Mouse (Mus musculus) lung, postnatal 0 days (tissue): ENCODE data around the gene Cxcr1. TPM values are rescaled to one million over a fixed set of nuclear protein-coding genes. Genes with fewer than 3 reads are reported as not detected.

ENCODE experiments used
- ATAC-seq: fragments of 200-750 bp; cut with Nextera tagmentation; 2 replicates; pipeline ENCODE4 v1.8.0; 2017; ENCODE audit warnings: moderate library complexity
- DNase-seq: peaks from one replicate; pipeline ENCODE4 v3.0.0-alpha.2; 2016; ENCODE audit warnings: low spot score
- H3K27ac ChIP-seq: fragments of 300-500 bp; sonication (generic); 2 replicates; pipeline ENCODE4 v1.5.1; 2014; ENCODE audit warnings: antibody characterized with exemption, mild to moderate bottlenecking, low read length, mixed read lengths
- H3K27me3 ChIP-seq: fragments of 300-500 bp; sonication (generic); replicated peaks from 2 replicates; pipeline ENCODE4 v1.6.1; 2014; ENCODE audit warnings: low read length, mixed read lengths; ENCODE audit not compliant: insufficient read depth
- H3K36me3 ChIP-seq: fragments of 300-500 bp; sonication (generic); 2 replicates; pipeline ENCODE4 v1.6.1; 2014; ENCODE audit warnings: low read length, mixed read lengths; ENCODE audit not compliant: insufficient read depth
- H3K4me1 ChIP-seq: fragments of 300-500 bp; sonication (generic); 2 replicates; pipeline ENCODE4 v1.6.1; 2014; ENCODE audit warnings: antibody characterized with exemption, low read depth, low read length, mixed read lengths; ENCODE audit not compliant: insufficient read depth
- H3K4me2 ChIP-seq: fragments of 300-500 bp; sonication (generic); replicated peaks from 2 replicates; pipeline ENCODE4 v1.6.1; 2014; ENCODE audit warnings: low read depth, mild to moderate bottlenecking, low read length, moderate library complexity, mixed read lengths
- H3K4me3 ChIP-seq: fragments of 300-500 bp; sonication (generic); 2 replicates; pipeline ENCODE4 v1.5.1; 2014; ENCODE audit warnings: low read depth, low read length
- H3K9ac ChIP-seq: fragments of 300-500 bp; sonication (generic); replicated peaks from 2 replicates; pipeline ENCODE4 v1.6.1; 2014; ENCODE audit warnings: low read depth, mild to moderate bottlenecking
- H3K9me3 ChIP-seq: fragments of 300-500 bp; sonication (generic); 2 replicates; pipeline ENCODE4 v1.6.1; 2016; ENCODE audit warnings: low read length, mixed read lengths
- CTCF ChIP-seq: IDR thresholded peaks from 2 replicates; pipeline ENCODE4 v1.5.1; 2016; ENCODE audit warnings: antibody characterized with exemption, mild to moderate bottlenecking
- EP300 ChIP-seq: IDR thresholded peaks from 2 replicates; pipeline ENCODE4 v1.6.1; 2016; ENCODE audit warnings: antibody characterized with exemption, mild to moderate bottlenecking, control low read depth
- WGBS: fragments of 180-500 bp; shearing (Covaris S2); extraction: QIAGEN DNeasy Blood & Tissue Kit; methylation state at CpG from one replicate; pipeline ENCODE4 v1.1.7; 2014; 5-methylcytosine and 5-hydroxymethylcytosine counted together
- polyA plus RNA-seq: library from polyadenylated mRNA; unstranded; fragments of >200 nt; fragmentation: Nextera tagmentation; extraction: Ambion mirVana; gene quantifications from 2 replicates; pipeline ENCODE4 v1.2.1, GENCODE M21; 2015

Gene Cxcr1
- polyA plus RNA-seq, 1 experiment from 2014 or later: not detected

DNA sequence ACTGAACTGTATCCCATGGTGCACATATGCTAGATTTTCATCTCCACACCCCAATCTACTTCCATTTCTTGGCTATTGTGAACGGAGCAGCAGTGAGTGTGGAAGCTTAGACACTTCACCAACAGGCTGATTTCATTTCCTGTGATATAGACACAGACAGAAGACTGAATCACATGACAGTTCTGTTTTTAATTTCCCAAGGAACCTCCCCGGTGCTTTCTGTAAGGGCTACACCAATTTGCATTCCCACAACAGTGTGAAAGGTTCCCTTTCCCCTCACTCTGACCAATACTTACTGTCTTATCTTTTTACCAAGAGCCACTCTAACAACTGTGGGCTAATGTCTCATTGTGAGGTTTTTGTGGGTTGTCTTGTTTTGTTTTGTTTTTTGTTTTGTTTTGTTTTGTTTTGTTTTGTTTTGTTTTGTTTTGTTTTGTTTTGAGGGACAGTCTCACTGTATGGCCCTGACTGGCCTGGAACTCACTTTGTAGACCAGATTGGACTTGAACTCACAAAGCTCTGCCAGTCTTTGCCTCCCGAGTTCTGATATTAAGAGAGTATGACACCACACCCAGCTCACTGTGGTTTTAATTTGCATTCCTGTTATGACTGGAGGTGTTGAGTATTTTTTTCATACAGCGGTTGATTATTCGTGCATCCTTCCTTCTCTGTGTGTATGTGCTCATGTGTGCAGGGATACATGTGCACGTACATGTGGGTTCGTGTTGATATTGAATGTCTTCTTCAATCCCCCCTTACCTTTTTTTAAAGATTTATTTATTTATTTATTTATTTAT, 6.8 kb upstream of the Cxcr1 start:
- no peak overlapping the region for H3K27ac ChIP-seq

DNA sequence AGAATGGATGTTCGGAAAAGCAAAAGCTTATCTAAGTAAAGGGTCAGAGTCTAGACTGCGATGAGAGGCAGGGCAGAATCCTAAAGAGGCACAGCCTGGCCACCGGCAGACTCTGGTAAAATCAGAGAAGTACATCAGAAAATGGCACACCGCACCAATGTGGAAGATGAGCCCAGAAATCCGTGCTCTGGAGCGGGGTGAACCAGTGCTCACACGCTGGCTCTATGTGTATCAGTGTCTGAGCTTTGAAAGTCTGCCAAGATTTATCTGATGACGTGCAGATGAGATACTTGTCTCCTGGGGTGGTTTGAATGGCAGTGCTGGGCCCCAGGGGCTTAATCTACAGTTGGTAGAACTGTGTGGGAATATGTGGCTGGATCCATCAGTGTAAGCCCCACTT, 4.6 kb upstream of the Cxcr1 start:
- WGBS: 60% methylated on average over 8 of the region's 8 CpGs
- Histone ChIP-seq H3K4me2 (no peak overlapping the region), H3K9ac (no peak overlapping the region), H3K36me3 (no peaks in the 10 kb centered on the region), H3K4me1 (no peaks in the 10 kb centered on the region), H3K9me3 (no peaks in the 10 kb centered on the region), H3K27ac (no peak overlapping the region), H3K4me3 (no peak overlapping the region), H3K27me3 (no peaks in the 10 kb centered on the region)
- TF ChIP-seq CTCF (no peak), EP300 (no peak)
- DNase-seq: no peak
- no peak for ATAC-seq

More for the DNA sequence above, 6.8 kb upstream of the Cxcr1 start:
- H3K9ac ChIP-seq: no peak overlapping the region
- peak; percentile 54 for ATAC-seq
- TF ChIP-seq EP300 (no peak), CTCF (no peak)
- 76% methylated on average over 7 of the region's 7 CpGs for WGBS
- H3K36me3 ChIP-seq: no peaks in the 10 kb centered on the region
- no peak overlapping the region for H3K4me2 ChIP-seq
- no peak overlapping the region for H3K4me3 ChIP-seq
- H3K9me3 ChIP-seq: no peaks in the 10 kb centered on the region
- no peaks in the 10 kb centered on the region for H3K27me3 ChIP-seq
- no peaks in the 10 kb centered on the region for H3K4me1 ChIP-seq
- DNase-seq: no peak

DNA sequence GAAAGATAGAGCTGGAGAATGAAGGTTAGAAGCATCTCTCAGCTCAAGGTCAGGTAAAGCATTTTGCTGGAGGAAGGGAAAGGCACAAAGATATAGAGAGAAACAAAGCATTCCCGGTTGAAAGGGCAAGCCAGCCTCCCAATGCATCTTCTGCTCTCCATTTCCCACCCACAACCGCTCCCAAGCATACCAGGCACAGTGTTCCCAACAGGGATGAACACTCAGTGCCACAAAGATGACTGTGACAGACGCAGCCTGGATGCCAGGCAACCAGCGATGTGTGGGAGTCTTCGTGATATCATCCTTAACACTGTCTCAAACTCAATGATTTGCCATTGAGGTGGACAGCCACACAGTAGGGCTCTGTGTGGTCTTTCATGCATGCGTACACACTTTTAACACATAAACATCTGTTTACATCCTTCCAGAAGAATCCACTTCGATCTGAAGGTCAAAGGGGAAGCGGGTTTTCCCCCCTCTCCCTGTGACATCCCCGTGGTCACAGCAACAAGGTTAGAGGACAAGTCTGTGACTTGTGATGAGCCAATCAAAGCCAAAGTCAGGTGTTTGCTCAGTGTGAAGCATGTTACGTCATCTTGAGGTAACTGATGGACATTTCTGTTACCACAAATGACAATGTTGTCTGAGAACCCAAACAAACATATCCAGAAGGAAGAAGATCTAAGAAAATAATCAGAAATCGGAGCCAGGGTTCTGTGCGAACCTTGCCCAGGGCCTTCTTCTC, 3.5 kb upstream of the Cxcr1 start:
- no peaks in the 10 kb centered on the region for H3K27me3 ChIP-seq
- no peak overlapping the region for H3K4me2 ChIP-seq
- no peak overlapping the region for H3K4me3 ChIP-seq
- no peak overlapping the region for H3K27ac ChIP-seq
- no peaks in the 10 kb centered on the region for H3K4me1 ChIP-seq
- no peak overlapping the region for H3K9ac ChIP-seq
- ATAC-seq: no peak
- DNase-seq: no peak
- H3K9me3 ChIP-seq: no peaks in the 10 kb centered on the region
- WGBS: 70% methylated on average over 12 of the region's 12 CpGs
- H3K36me3 ChIP-seq: no peaks in the 10 kb centered on the region
- TF ChIP-seq CTCF: no peak
- TF ChIP-seq EP300: no peak

DNA sequence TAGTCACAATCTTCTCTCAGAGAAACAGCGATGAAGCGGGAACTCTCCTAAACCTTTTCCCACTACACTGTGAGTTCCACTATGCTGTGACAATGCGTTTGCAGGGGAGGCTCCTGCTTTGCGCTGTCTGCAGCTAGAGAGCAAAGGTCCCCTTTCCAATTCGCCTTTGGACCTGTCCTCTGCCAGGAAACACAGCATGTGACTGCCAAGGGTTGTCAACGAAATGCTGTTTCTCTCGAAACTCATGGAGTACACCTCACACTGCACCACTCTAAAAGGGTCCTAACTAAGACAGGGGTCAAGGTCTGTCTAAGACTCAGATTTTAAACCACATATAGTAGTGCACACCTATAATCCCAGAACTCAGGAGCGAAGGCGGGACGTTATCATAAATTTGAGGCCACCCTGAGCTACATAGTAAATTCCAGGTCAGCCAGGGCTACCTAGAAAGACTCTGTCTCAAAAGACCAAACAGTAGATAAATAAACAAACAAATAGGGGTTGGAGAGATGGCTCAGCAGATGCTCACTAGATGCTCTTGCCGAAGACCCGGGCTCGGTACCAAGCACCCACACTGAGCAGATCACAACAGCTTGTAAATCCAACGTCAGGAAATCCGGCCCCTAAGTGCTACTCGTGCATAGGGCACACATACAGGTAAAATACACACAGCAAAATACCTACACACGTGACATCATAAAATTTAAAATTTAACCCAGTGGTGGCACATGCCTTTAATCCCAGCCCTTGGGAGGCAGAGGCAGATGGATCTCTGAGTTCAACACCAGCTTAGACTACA, 2.4 kb upstream of the Cxcr1 start:
- DNase-seq: no peak
- no peak overlapping the region for H3K9ac ChIP-seq
- H3K27ac ChIP-seq: no peak overlapping the region
- WGBS: 73% methylated on average over 17 of the region's 17 CpGs
- H3K4me3 ChIP-seq: no peak overlapping the region
- no peak for TF ChIP-seq EP300
- no peak for TF ChIP-seq CTCF
- H3K4me1 ChIP-seq: no peaks in the 10 kb centered on the region
- no peaks in the 10 kb centered on the region for H3K36me3 ChIP-seq
- no peak overlapping the region for H3K4me2 ChIP-seq
- no peaks in the 10 kb centered on the region for H3K9me3 ChIP-seq
- no peaks in the 10 kb centered on the region for H3K27me3 ChIP-seq
- no peak for ATAC-seq

DNA sequence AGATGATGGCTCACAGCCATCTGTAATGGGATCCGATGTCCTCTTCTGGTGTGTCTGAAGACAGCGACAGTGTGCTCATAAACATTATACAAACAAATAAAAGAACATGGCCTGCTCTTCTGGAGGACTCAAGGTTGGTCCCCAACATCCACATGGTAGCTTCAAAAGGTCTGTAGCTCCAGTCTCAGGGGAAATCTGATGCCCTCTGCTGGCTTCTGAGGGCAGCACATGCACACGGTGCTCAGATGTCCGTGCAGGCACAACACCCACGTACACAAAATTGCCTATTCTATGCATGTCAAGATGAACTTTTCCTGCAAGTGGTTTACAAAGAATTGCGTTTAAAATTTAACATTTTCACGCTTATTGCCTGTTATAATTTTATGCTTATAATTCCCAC, 1.5 kb upstream of the Cxcr1 start:
- H3K4me3 ChIP-seq: no peak overlapping the region
- no peaks in the 10 kb centered on the region for H3K9me3 ChIP-seq
- TF ChIP-seq EP300 (no peak), CTCF (peak; percentile 82)
- H3K4me2 ChIP-seq: no peak overlapping the region
- H3K27ac ChIP-seq: no peak overlapping the region
- H3K27me3 ChIP-seq: no peaks in the 10 kb centered on the region
- no peaks in the 10 kb centered on the region for H3K4me1 ChIP-seq
- DNase-seq (peak; percentile 42), ATAC-seq (peak; percentile 37; the same call in 1 of the 2 replicates)
- 44% methylated on average over 7 of the region's 7 CpGs for WGBS
- H3K9ac ChIP-seq: no peak overlapping the region
- no peaks in the 10 kb centered on the region for H3K36me3 ChIP-seq

DNA sequence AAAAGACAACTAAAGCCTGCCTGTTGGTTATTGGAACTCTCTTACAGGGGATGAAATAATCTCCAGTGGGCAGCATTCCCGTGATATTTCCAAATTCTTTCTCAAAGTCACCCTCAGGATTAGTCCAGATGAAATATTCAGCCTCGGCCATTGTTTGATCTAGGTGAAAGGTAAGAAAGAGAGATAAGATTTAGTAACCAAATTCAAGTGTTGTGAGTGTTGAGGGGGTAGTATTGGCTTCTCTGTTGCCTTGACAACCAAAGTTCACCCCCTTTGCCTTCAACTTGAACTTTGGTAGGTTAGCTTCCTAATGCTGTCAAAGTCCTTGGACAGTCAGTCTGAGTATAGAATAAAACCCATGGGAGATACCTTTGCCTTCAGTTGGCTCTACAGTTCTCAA, 1.7 kb downstream of the Cxcr1 start:
- H3K27ac ChIP-seq: no peak overlapping the region
- no peaks in the 10 kb centered on the region for H3K27me3 ChIP-seq
- ATAC-seq (no peak), DNase-seq (no peak)
- no peaks in the 10 kb centered on the region for H3K36me3 ChIP-seq
- TF ChIP-seq EP300: no peak
- no peak for TF ChIP-seq CTCF
- H3K4me3 ChIP-seq: no peak overlapping the region
- WGBS: 54% methylated on average over 2 of the region's 2 CpGs
- H3K4me2 ChIP-seq: no peak overlapping the region
- H3K4me1 ChIP-seq: no peaks in the 10 kb centered on the region
- no peaks in the 10 kb centered on the region for H3K9me3 ChIP-seq
- no peak overlapping the region for H3K9ac ChIP-seq
